Mouse (Mus musculus) forebrain, postnatal 0 days (tissue): Measurements from ENCODE around the gene Mylpf. TPM values are rescaled to one million over a fixed set of nuclear protein-coding genes. Genes with fewer than 3 reads are reported as not detected.

ENCODE experiments used
- ATAC-seq: fragments of 200-750 bp; cut with Nextera tagmentation; 2 replicates; pipeline ENCODE4 v1.8.0; 2017; ENCODE audit warnings: mild to moderate bottlenecking, moderate library complexity
- DNase-seq: peaks from one replicate; pipeline ENCODE4 v3.0.0-alpha.2; 2015
- H3K27ac ChIP-seq: fragments of 300-500 bp; sonication (generic); 2 replicates; pipeline ENCODE4 v1.5.1; 2014; ENCODE audit warnings: low read depth, mild to moderate bottlenecking, antibody characterized with exemption, low read length, moderate library complexity, mixed read lengths
- H3K27me3 ChIP-seq: fragments of 300-500 bp; sonication (generic); 2 replicates; pipeline ENCODE4 v1.6.1; 2014; ENCODE audit warnings: mild to moderate bottlenecking, low read length, mixed read lengths; ENCODE audit not compliant: insufficient read depth
- H3K36me3 ChIP-seq: fragments of 300-500 bp; sonication (generic); 2 replicates; pipeline ENCODE4 v1.6.1; 2014; ENCODE audit warnings: mild to moderate bottlenecking, moderate library complexity; ENCODE audit not compliant: insufficient read depth
- H3K4me1 ChIP-seq: fragments of 300-500 bp; sonication (generic); 2 replicates; pipeline ENCODE4 v1.6.1; 2014; ENCODE audit warnings: antibody characterized with exemption; ENCODE audit not compliant: insufficient read depth
- H3K4me2 ChIP-seq: fragments of 300-500 bp; sonication (generic); 2 replicates; pipeline ENCODE4 v1.6.1; 2014; ENCODE audit warnings: low read depth, mild to moderate bottlenecking, moderate library complexity
- H3K4me3 ChIP-seq: fragments of 300-500 bp; sonication (generic); 2 replicates; pipeline ENCODE4 v1.5.1; 2014; ENCODE audit warnings: low read depth, low read length, mixed read lengths
- H3K9ac ChIP-seq: fragments of 300-500 bp; sonication (generic); 2 replicates; pipeline ENCODE4 v1.6.1; 2014; ENCODE audit warnings: mild to moderate bottlenecking
- H3K9me3 ChIP-seq: fragments of 300-500 bp; sonication (generic); 2 replicates; pipeline ENCODE4 v1.6.1; 2016; ENCODE audit warnings: low read length
- CTCF ChIP-seq: sonication (generic); IDR thresholded peaks from 2 replicates; pipeline ENCODE4 v1.5.1; 2016; ENCODE audit warnings: antibody characterized with exemption, control low read depth, low read depth
- WGBS: fragments of 180-500 bp; shearing (Covaris S2); extraction: QIAGEN DNeasy Blood & Tissue Kit; methylation state at CpG from one replicate; pipeline ENCODE4 v1.1.7; 2014; 5-methylcytosine and 5-hydroxymethylcytosine counted together
- polyA plus RNA-seq: library from polyadenylated mRNA; unstranded; fragments of >200 nt; fragmentation: Nextera tagmentation; extraction: Ambion mirVana; gene quantifications from 2 replicates; pipeline ENCODE4 v1.2.1, GENCODE M21; 2015
- total RNA-seq: library from RNA; depleted of rRNA; stranded (reverse); fragments of >200 nt; gene quantifications from 2 replicates; pipeline ENCODE4 v1.2.3, GENCODE M21; 2014

The Mylpf gene
- total and polyA plus RNA-seq, 2 experiments from 2014 or later: 0.52 to 3.2 TPM

DNA sequence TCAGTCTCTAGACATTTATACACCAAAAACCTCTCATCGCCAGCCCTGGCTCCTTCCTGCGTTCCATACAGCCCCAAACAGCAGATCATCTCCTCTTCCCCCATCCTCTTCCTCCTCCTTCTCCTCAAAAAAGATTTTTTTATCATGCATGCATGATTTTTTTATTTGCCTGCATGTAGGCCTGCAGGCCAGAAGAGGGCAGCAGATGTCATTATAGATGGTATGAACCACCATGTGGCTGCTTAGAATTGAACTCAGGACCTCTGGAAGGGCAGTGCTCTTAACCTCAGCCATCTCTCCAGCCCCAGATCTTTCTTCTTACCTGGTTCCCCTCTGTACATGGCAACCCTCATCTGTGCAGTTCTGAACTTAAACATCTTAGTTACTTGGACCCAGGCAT, 43.7 kb downstream of the Mylpf start:
- Histone ChIP-seq H3K4me3 (no peak overlapping the region), H3K36me3 (peaks cover 8% of the 10 kb centered on the region; the same call in 1 of the 2 replicates), H3K4me1 (no peaks in the 10 kb centered on the region; the same call in 1 of the 2 replicates), H3K9me3 (no peaks in the 10 kb centered on the region), H3K9ac (no peak overlapping the region), H3K27ac (no peak overlapping the region), H3K4me2 (no peak overlapping the region), H3K27me3 (no peaks in the 10 kb centered on the region)
- WGBS: 88% methylated on average over 2 of the region's 2 CpGs
- no peak for ATAC-seq
- TF ChIP-seq CTCF: peak; percentile 58
- no peak for DNase-seq

DNA sequence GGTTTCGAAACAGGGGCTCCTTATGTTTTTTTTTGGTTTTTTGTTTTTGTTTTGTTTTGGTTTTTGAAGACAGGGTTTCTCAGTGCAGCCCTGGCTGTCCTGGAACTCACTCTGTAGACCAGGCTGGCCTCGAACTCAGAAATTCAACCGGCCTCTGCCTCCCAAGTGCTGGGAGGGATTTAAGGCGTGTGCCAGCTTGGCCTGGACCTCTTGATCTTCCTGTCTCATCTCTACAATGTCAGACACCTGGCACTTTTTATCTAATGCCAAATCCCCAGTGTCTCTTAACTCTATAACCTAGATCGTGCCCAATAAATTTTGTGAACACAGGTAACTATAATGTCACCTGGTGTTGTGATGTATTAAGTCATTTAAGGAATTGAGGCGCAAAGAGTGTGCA, 44.7 kb downstream of the Mylpf start:
- Histone ChIP-seq H3K4me2 (peak overlapping the region; percentile 97), H3K27me3 (no peaks in the 10 kb centered on the region), H3K27ac (peak overlapping the region; percentile 92), H3K4me3 (peak overlapping the region; percentile 48), H3K4me1 (no peaks in the 10 kb centered on the region; the same call in 1 of the 2 replicates), H3K36me3 (peaks cover 5% of the 10 kb centered on the region; the same call in 1 of the 2 replicates), H3K9ac (peak overlapping the region; percentile 69), H3K9me3 (no peaks in the 10 kb centered on the region)
- no peak for DNase-seq
- WGBS: 79% methylated on average over 6 of the region's 6 CpGs
- ATAC-seq: no peak
- no peak for TF ChIP-seq CTCF

DNA sequence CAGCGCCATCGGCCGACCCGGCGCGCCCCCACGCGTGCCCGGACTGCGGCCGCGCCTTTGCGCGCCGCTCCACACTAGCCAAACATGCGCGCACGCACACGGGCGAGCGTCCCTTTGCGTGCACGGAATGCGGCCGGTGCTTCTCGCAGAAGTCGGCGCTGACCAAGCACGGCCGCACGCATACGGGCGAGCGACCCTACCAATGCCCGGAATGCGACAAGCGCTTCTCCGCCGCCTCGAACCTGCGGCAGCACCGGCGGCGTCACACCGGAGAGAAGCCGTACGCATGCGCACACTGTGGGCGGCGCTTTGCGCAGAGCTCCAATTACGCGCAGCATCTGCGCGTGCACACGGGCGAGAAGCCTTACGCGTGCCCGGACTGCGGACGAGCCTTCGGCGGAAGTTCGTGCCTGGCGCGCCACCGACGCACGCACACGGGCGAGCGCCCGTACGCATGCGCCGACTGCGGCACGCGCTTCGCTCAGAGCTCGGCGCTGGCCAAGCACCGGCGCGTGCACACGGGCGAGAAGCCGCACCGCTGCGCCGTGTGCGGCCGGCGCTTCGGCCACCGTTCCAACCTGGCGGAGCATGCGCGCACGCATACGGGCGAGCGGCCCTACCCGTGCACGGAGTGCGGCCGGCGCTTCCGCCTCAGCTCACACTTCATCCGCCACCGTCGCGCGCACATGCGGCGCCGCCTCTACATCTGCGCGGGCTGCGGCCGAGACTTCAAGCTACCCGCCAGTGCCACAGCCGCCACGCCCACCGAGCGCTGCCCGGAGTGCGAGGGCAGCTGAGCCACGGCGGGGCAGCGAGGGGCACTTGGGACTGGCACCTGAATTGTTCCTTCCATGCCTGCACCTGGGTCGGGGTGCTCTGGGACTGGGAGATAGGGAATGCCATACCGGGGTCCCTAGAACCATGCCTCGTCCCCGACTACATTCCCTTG, 45.4 kb downstream of the Mylpf start:
- Histone ChIP-seq H3K4me3 (peak overlapping the region; percentile 48), H3K36me3 (peaks cover 5% of the 10 kb centered on the region; the same call in 1 of the 2 replicates), H3K4me2 (peak overlapping the region; percentile 97), H3K9ac (peak overlapping the region; percentile 69), H3K27ac (peak overlapping the region; percentile 92), H3K4me1 (no peaks in the 10 kb centered on the region; the same call in 1 of the 2 replicates), H3K27me3 (no peaks in the 10 kb centered on the region), H3K9me3 (no peaks in the 10 kb centered on the region)
- under 1% methylated on average over 122 of the region's 136 CpGs for WGBS
- ATAC-seq (peak; percentile 92), DNase-seq (peak; percentile 100)
- no peak for TF ChIP-seq CTCF

DNA sequence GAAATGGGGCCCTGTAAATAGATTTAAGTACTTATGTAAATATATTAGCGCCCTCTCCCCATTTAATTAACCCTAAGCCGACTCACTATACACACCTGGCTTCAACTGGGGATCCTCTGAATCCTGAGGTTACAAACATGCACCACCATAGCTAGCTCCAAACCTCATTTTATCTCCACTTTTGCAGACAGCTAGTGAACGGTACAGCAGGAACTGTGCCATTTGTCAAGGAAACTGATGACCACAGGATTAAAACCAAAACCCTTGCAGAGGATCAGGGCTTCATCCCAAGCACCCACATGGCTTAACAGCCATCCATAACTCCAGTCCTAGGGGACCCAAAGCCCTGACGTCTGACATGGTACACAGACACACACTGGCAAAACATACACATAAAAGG, 46.3 kb downstream of the Mylpf start:
- ATAC-seq (no peak), DNase-seq (no peak)
- peak overlapping the region; percentile 48 for H3K4me3 ChIP-seq
- no peaks in the 10 kb centered on the region for H3K27me3 ChIP-seq
- H3K9me3 ChIP-seq: no peaks in the 10 kb centered on the region
- WGBS: 30% methylated on average over 4 of the region's 4 CpGs
- H3K4me2 ChIP-seq: peak overlapping the region; percentile 97
- peak overlapping the region; percentile 92 for H3K27ac ChIP-seq
- TF ChIP-seq CTCF: no peak
- H3K9ac ChIP-seq: peak overlapping the region; percentile 69
- H3K36me3 ChIP-seq: no peaks in the 10 kb centered on the region; the same call in 1 of the 2 replicates
- no peaks in the 10 kb centered on the region; the same call in 1 of the 2 replicates for H3K4me1 ChIP-seq

DNA sequence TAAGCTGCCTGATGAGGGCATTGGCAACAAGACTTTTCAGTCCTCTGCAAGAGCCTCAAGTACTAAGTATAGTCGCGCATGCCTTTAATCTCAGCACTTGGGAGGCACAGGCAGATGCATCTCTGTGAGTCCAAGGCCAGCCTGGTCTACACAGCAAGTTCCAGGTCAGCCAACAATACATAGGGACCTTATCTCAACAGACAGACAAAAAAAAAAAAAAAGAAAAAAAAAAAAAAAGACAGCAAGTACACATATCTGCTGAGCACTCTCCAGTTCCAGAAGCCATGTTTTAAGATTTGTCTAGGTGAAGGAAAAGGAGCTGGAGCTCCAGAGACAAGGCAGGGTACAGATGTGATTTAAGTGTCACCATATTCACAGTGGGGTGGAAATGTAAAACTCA, 47.3 kb downstream of the Mylpf start:
- Histone ChIP-seq H3K27ac (no peak overlapping the region), H3K9ac (no peak overlapping the region), H3K4me3 (no peak overlapping the region), H3K27me3 (no peaks in the 10 kb centered on the region), H3K4me2 (no peak overlapping the region), H3K9me3 (no peaks in the 10 kb centered on the region), H3K36me3 (no peaks in the 10 kb centered on the region), H3K4me1 (peaks cover 1% of the 10 kb centered on the region; the same call in 1 of the 2 replicates)
- DNase-seq (no peak), ATAC-seq (no peak)
- no peak for TF ChIP-seq CTCF
- WGBS: 93% methylated on average over 2 of the region's 2 CpGs

DNA sequence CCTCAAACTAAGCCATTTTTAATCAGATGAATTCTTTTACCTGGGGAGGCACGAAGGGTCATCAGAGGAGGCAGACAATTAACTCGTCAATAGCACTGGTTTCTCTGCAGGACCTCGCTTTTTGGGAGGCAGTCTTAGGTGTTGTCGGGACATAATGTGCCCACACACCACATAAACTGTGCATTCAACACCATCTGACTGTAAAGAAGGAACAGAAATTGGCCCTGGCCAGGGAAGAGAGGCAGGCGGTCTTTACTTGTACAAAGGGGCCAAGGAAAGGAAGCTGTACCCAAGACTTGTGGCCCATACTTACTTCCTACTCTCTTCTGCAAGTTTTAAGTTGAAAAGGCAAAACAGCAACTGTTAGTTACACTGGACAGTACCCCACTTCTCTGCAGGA, 47.8 kb downstream of the Mylpf start:
- Histone ChIP-seq H3K9ac (no peak overlapping the region), H3K27ac (no peak overlapping the region), H3K9me3 (no peaks in the 10 kb centered on the region), H3K36me3 (no peaks in the 10 kb centered on the region), H3K4me3 (no peak overlapping the region), H3K4me1 (peaks cover 3% of the 10 kb centered on the region; the same call in 1 of the 2 replicates), H3K4me2 (no peak overlapping the region), H3K27me3 (no peaks in the 10 kb centered on the region)
- no peak for TF ChIP-seq CTCF
- DNase-seq: no peak
- WGBS: 84% methylated on average over 5 of the region's 5 CpGs
- no peak for ATAC-seq
